Mouse (Mus musculus): ENCODE measurements at regions not wholly inside any gene's neighbourhood (a gene's known extent, or its start where the extent isn't known, plus 50 kb on each side); places are given as distances from the start of the nearest gene placed in this dataset.
A peak's percentile ranks its signal among the peaks of the same experiment; 100 is the strongest.

GRCm38 (mm10) chr10:116726031-116726430 lies 144.7 kb upstream of the Cnot2 start:
- H3K36me3 ChIP-seq (replicated peaks) = no peaks in the 10 kb centered on the region
- no peak for ATAC-seq (replicated peaks)
- 94% methylated on average over 5 of the region's 5 CpGs for WGBS
- H3K4me1 ChIP-seq = peaks cover 5% of the 10 kb centered on the region; the same call in 1 of the 2 replicates
- no peak overlapping the region for H3K9ac ChIP-seq
- no peak overlapping the region for H3K4me2 ChIP-seq
- H3K27me3 ChIP-seq (replicated peaks) = no peaks in the 10 kb centered on the region
- H3K9me3 ChIP-seq = no peaks in the 10 kb centered on the region
- H3K27ac ChIP-seq = no peak overlapping the region
- H3K4me3 ChIP-seq = no peak overlapping the region

GRCm38 (mm10) chr10:116721986-116722385 lies 140.7 kb upstream of the Cnot2 start:
- Histone ChIP-seq H3K27ac (no peak overlapping the region), H3K27me3 (replicated peaks) (no peaks in the 10 kb centered on the region), H3K9me3 (no peaks in the 10 kb centered on the region), H3K36me3 (replicated peaks) (no peaks in the 10 kb centered on the region), H3K9ac (no peak overlapping the region), H3K4me3 (no peak overlapping the region), H3K4me2 (no peak overlapping the region), H3K4me1 (peaks cover 4% of the 10 kb centered on the region; the same call in 1 of the 2 replicates)
- WGBS = 96% methylated on average over 9 of the region's 9 CpGs
- ATAC-seq (replicated peaks) = no peak

GRCm38 (mm10) chr10:116719616-116720015 lies 138.3 kb upstream of the Cnot2 start:
- peaks cover 4% of the 10 kb centered on the region; the same call in 1 of the 2 replicates for H3K4me1 ChIP-seq
- no peak overlapping the region for H3K4me3 ChIP-seq
- no peaks in the 10 kb centered on the region for H3K27me3 ChIP-seq (replicated peaks)
- 81% methylated on average over 5 of the region's 5 CpGs for WGBS
- no peaks in the 10 kb centered on the region for H3K9me3 ChIP-seq
- no peaks in the 10 kb centered on the region for H3K36me3 ChIP-seq (replicated peaks)
- no peak overlapping the region for H3K9ac ChIP-seq
- ATAC-seq (replicated peaks) = no peak
- no peak overlapping the region for H3K4me2 ChIP-seq
- H3K27ac ChIP-seq = no peak overlapping the region

DNA sequence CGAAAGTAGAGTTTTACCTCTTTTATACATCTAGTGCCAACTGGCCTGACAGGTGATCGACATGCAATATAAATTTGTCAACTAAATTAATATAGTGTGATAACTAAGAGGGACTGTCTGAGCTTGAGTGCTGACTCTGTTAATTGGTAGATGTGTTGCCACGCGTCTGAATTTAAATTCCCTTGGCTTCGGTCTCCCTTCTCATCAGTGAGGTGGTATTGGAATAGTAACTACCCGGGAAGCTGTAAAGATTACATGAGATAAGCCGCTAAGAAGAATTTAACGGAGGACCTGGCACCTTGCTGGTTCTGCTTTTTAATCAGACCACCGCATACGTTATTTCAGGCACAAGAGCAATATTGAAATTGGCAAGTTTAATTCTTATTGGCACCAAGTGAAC lies 136.7 kb upstream of the Cnot2 start:
- peak; percentile 11; the same call in 1 of the 2 replicates for ATAC-seq (replicated peaks)
- peaks cover 4% of the 10 kb centered on the region; the same call in 1 of the 2 replicates for H3K4me1 ChIP-seq
- no peaks in the 10 kb centered on the region for H3K36me3 ChIP-seq (replicated peaks)
- no peak overlapping the region for H3K9ac ChIP-seq
- no peak overlapping the region for H3K4me3 ChIP-seq
- WGBS = 62% methylated on average over 10 of the region's 10 CpGs
- no peaks in the 10 kb centered on the region for H3K27me3 ChIP-seq (replicated peaks)
- H3K27ac ChIP-seq = no peak overlapping the region
- H3K4me2 ChIP-seq = no peak overlapping the region
- H3K9me3 ChIP-seq = no peaks in the 10 kb centered on the region

DNA sequence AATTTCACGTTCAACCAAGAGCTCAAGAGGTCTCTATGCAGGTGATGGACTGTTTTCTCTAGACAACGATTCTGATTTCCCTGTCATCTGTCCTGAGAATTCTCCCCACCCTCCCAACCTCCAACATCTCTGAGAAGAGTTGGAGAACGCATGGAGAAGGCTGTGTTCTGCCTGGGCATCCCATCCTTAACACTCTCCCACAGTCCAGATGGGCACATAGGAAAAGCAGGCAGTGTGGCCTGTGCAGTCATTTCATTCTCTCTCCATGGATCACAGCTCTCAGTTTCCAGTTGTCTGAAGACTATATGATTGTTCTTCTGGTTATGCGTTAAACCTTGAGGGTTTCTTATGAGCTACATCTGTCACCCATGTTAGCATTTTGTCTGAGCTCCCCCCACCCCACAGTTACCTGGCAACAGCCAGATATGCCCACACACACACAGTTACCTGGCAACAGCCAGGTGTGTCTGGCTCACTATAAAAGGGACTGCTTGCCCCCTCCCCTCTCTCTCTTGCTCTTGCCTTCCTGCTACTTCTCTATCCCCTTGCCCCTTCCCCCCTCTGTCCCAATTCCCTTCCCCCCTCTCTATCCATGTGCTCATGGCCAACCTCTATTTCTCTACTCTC lies 135.8 kb upstream of the Cnot2 start:
- no peak overlapping the region for H3K4me3 ChIP-seq
- H3K27me3 ChIP-seq (replicated peaks) = no peaks in the 10 kb centered on the region
- no peak overlapping the region for H3K27ac ChIP-seq
- no peaks in the 10 kb centered on the region for H3K36me3 ChIP-seq (replicated peaks)
- H3K4me2 ChIP-seq = no peak overlapping the region
- no peak overlapping the region for H3K9ac ChIP-seq
- H3K9me3 ChIP-seq = no peaks in the 10 kb centered on the region
- H3K4me1 ChIP-seq = peaks cover 4% of the 10 kb centered on the region; the same call in 1 of the 2 replicates
- ATAC-seq (replicated peaks) = peak; percentile 37
- WGBS = 83% methylated on average over 4 of the region's 4 CpGs

DNA sequence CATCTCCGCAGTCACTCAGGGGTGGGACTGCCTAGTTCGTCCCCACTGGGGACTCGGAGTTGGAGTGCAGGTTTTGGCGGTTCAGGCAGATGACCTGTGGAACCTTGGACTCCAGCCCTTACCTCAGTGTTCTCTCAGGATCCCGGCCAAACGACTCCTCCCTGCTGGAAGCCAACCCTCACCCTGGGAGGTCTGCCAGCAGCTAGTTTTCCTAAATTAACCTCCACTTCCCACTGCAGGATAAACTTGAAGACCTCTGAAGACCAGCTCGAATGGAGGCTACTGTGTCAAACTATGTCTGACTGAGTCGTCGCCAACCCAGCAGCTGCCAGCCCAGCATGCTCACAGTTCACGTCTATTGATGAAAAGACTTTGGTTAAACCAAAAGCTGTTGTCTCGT lies 132.1 kb upstream of the Cnot2 start:
- Histone ChIP-seq H3K27ac (no peak overlapping the region), H3K4me2 (no peak overlapping the region), H3K4me3 (no peak overlapping the region), H3K9ac (no peak overlapping the region), H3K4me1 (peaks cover 4% of the 10 kb centered on the region; the same call in 1 of the 2 replicates), H3K9me3 (no peaks in the 10 kb centered on the region), H3K27me3 (replicated peaks) (no peaks in the 10 kb centered on the region), H3K36me3 (replicated peaks) (no peaks in the 10 kb centered on the region)
- WGBS = 64% methylated on average over 11 of the region's 11 CpGs
- ATAC-seq (replicated peaks) = no peak

DNA sequence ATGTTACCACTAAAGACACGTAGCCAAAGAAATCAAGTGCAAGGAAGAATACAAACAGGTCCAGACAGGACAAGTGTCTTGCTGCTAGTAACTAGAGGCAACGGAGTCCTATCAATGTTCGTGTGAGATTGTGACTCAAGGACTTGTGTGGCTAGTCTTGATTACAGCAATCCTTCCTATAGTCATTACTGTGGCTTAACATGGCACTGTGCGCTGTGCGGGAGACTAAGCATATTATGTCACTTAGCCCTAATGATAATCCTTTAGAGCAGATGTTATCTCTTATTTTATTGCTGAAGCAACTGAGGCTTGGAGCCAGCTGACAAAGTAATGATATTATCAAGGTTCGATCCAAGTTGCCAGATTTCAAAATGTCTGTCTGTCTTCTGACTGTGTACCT lies 125.7 kb upstream of the Cnot2 start:
- H3K4me3 ChIP-seq = no peak overlapping the region
- H3K9me3 ChIP-seq = no peaks in the 10 kb centered on the region
- no peaks in the 10 kb centered on the region for H3K36me3 ChIP-seq (replicated peaks)
- ATAC-seq (replicated peaks) = no peak
- no peak overlapping the region for H3K9ac ChIP-seq
- WGBS = 82% methylated on average over 6 of the region's 6 CpGs
- no peak overlapping the region for H3K4me2 ChIP-seq
- no peak overlapping the region for H3K27ac ChIP-seq
- H3K4me1 ChIP-seq = no peaks in the 10 kb centered on the region
- H3K27me3 ChIP-seq (replicated peaks) = no peaks in the 10 kb centered on the region

DNA sequence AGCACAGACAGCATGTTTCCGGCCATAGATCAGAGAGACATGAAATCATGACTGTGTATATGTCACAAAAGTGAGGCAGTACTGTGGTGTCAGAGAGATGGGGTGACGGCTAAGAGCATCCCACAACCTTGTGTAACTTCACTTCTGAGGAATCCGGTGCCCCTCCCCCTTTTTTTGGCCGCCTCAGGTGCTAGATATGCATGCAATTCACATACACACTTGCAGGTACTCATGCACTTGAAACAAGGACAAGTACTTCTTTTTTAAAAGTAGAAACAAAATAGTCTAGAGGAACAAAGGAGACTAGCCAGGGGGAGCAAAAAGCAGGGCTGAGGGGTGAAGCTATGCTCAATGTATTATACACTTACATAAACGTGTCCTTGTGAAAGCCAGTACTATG lies 120.0 kb upstream of the Cnot2 start:
- 79% methylated on average over 5 of the region's 5 CpGs for WGBS
- H3K36me3 ChIP-seq (replicated peaks) = no peaks in the 10 kb centered on the region
- no peaks in the 10 kb centered on the region for H3K4me1 ChIP-seq
- no peak overlapping the region for H3K4me3 ChIP-seq
- no peak overlapping the region for H3K4me2 ChIP-seq
- ATAC-seq (replicated peaks) = no peak
- no peaks in the 10 kb centered on the region for H3K9me3 ChIP-seq
- no peak overlapping the region for H3K27ac ChIP-seq
- no peaks in the 10 kb centered on the region for H3K27me3 ChIP-seq (replicated peaks)
- H3K9ac ChIP-seq = no peak overlapping the region

DNA sequence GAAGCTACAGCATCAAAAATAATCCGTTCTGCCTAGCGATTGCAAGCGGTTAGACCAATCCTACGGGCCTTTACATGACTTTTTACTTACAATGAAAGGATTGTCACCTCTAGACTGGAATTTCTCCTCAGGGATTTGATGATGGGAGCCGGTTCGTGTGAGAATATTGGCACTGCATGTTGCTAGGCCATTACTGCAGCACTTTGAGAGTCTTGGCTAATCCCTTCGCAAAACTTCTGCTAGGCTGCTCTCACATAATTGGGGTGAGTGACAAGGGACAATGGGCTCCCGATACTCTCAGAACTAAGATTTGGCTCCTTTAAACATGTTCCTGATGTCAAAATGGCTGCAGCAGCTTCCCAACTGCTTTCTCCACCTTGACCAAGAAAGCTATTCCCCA lies 118.4 kb upstream of the Cnot2 start:
- WGBS = 60% methylated on average over 8 of the region's 8 CpGs
- ATAC-seq (replicated peaks) = no peak
- Histone ChIP-seq H3K4me2 (no peak overlapping the region), H3K4me1 (no peaks in the 10 kb centered on the region), H3K9ac (no peak overlapping the region), H3K27ac (no peak overlapping the region), H3K27me3 (replicated peaks) (no peaks in the 10 kb centered on the region), H3K36me3 (replicated peaks) (no peaks in the 10 kb centered on the region), H3K4me3 (no peak overlapping the region), H3K9me3 (no peaks in the 10 kb centered on the region)

DNA sequence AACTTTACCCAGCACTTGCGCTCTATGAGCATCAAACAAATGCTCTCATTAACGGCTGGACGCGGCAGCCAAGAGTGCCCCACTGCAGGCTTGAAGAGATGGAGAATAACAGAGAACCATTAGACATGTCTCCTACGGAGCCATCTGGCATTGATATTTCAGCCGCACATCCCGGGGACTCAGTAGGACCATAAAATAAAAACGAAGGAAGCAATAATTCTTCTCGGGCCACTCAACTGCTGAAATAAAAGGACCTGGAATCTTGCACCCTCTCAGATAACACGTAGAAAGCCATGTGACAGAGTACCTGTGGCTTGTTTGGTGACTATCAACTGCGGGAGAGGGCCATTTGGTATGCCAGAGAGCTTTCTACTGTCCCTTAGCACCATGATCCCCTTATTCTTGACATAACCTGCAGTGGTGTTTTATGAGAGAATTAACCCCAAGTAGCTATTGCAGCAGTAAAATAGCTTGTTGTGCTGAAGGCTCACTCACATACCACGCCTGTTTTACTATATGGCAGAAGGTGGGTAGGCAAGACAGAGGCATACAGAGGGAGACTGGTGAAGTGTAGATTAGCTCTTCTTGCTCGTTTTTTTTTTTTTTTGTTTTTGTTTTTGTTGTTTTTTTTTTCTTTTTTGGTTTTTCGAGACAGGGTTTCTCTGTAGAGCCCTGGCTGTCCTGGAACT lies 116.5 kb upstream of the Cnot2 start:
- no peak overlapping the region for H3K4me3 ChIP-seq
- no peaks in the 10 kb centered on the region for H3K27me3 ChIP-seq (replicated peaks)
- H3K4me1 ChIP-seq = no peaks in the 10 kb centered on the region
- H3K9ac ChIP-seq = no peak overlapping the region
- no peaks in the 10 kb centered on the region for H3K9me3 ChIP-seq
- H3K4me2 ChIP-seq = no peak overlapping the region
- 84% methylated on average over 14 of the region's 14 CpGs for WGBS
- H3K36me3 ChIP-seq (replicated peaks) = no peaks in the 10 kb centered on the region
- no peak for ATAC-seq (replicated peaks)
- H3K27ac ChIP-seq = no peak overlapping the region

DNA sequence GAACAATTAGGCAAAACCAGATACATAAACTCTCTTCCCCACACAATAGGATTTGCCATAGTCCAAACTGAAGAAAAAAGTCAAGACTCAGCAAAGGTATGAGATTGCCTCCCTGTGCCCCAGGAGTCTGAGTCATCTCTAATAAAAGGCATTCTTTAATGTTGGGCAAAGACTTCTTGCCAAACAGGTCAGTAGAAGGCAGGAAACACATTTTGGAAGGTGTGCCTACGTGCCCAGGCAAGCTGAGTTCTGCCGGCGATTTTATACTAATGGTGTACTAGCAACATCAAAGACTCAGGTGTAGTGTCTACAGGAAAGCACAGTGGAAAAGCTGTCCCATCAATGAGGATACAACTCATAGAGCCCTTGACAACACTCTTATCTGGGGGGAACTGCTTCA lies 112.5 kb upstream of the Cnot2 start:
- Histone ChIP-seq H3K27me3 (replicated peaks) (no peaks in the 10 kb centered on the region), H3K27ac (no peak overlapping the region), H3K4me3 (no peak overlapping the region), H3K9ac (no peak overlapping the region), H3K4me2 (no peak overlapping the region), H3K36me3 (replicated peaks) (no peaks in the 10 kb centered on the region), H3K9me3 (no peaks in the 10 kb centered on the region), H3K4me1 (no peaks in the 10 kb centered on the region)
- no peak for ATAC-seq (replicated peaks)
- 94% methylated on average over 3 of the region's 3 CpGs for WGBS

- no peak overlapping the region for H3K4me2 ChIP-seq
- H3K4me3 ChIP-seq = no peak overlapping the region
- no peaks in the 10 kb centered on the region for H3K36me3 ChIP-seq (replicated peaks)
- 97% methylated on average over 11 of the region's 11 CpGs for WGBS
- H3K9me3 ChIP-seq = no peaks in the 10 kb centered on the region
- no peak overlapping the region for H3K27ac ChIP-seq
- H3K27me3 ChIP-seq (replicated peaks) = no peaks in the 10 kb centered on the region
- no peak overlapping the region for H3K9ac ChIP-seq
- ATAC-seq (replicated peaks) = no peak
- no peaks in the 10 kb centered on the region for H3K4me1 ChIP-seq
These were observed 105.4 kb upstream of the Cnot2 start for GRCm38 (mm10) chr10:116686741-116687140.

DNA sequence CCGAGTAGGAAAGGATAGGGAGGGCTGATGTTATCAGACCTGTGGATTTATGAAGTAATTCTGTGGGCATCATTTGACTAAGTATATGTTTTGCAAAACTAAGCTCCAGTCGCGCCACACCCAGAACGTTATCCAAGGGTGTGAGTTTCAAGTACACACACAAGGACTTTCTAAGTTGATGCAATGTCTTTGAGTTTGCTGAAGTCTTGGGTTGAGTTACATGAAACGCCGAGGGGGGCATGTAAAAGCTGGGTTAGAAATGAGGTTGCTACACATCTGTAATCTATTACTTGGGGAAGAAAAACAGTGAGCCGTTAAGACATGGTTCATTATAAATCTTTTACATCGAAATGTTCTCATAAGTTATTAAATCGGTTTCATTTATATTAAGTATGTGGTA lies 102.1 kb upstream of the Cnot2 start:
- Histone ChIP-seq H3K27me3 (replicated peaks) (no peaks in the 10 kb centered on the region), H3K27ac (no peak overlapping the region), H3K9ac (no peak overlapping the region), H3K4me1 (no peaks in the 10 kb centered on the region), H3K9me3 (no peaks in the 10 kb centered on the region), H3K4me2 (no peak overlapping the region), H3K4me3 (no peak overlapping the region), H3K36me3 (replicated peaks) (no peaks in the 10 kb centered on the region)
- 87% methylated on average over 9 of the region's 9 CpGs for WGBS
- no peak for ATAC-seq (replicated peaks)
